Mouse (Mus musculus): ENCODE data around the gene Ube2a.
A peak's percentile ranks its signal among the peaks of the same experiment; 100 is the strongest.

Ube2a gene

DNA sequence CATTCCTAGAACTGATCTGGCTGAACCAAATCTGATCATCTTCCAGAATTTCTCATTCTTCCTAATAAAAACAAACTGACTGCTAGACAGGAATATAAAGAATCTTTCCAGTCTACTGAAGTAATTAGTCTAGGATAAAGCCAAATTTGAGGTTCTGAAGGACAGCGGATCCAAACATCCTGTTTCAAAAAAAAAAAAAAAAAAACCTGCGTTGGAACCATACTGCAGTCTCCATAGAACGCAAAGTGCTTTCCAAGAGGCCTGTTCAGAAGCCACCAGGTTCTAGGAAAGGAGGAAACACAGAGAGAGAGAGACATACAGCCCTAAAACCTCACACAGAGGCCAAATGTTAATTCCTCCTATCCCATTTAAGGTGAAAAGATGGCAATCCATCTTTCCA, 28.0 kb downstream of the Ube2a start:
- DNase-seq (ENCODE audit: low spot score in 2 of 2) = no peak

DNA sequence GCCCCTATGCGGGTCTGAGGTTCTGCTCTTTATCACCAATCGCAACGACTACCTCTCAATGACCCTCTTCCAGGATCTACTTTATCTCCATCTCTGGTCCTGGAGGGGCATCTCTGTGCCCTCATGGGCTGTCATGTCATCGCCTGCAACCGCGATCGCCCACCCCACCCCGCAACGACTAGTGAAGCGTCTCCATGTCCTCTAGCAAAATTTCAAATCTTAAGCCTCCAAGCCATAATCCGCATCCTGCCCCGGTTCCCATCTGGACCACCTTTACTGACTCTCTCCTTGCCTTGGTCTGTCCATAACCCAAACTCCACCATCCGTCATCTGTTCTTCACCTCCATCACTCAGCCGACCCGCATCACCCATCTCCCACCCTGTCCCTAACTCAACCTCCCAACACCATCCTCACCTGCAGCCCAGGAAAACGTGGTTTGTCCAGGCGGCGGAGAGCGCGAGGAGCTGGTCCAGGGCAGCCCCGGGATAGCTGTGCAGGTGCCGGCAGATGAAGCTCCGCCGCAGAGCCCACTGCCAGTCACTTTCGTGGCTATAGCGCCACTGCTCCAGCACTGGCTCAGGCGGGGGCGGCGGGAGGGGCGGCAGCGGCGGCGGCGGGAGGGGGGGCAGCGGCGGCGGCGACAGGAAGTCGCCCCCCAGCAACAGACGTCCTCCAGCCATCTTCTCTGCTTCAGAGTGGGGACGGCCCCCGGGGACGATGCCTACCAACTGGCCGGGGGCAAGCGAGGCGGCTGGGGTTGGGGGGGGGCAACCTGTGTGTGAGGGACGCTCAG, 28.8 kb downstream of the Ube2a start, which contains the start of gene Nkrf:
Gene Nkrf, minus strand, starts transcription at position 579 of the 794 bp plus-strand sequence.
- DNase-seq (ENCODE audit: low spot score in 2 of 2) = peak; percentile 14 to 28

DNA sequence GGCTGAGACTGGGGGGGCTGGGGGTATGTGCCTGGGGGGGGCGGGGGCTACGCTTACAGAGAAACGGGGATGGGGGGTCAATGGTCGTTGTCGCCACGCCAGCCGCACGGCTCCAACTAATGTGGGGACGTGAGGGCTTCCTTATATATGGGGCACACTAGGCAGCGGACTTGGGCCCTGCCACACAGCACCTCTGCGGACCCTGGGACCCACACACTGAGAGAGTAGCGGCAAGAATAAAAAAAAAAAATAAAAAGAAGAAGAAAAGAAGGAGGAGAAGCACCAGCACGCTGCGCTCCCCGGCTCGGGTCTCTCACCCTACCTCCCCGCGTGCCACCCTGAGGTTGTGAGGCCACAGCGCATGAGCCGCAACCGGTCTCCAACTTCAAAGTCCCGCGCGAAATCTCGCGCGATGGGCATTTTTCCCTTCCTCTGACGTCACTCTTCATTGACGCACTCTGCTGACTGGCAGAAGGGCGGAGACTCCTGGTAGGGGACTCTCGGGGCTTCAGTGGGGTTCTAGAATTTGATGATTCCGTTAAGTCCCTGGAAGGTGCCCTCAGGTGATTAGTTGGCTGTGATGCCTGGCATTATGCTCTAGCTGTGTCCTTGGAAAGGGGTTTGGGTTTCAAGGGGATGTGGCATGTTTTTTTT, 29.5 kb downstream of the Ube2a start:
- peak; percentile 90 to 92 for DNase-seq (ENCODE audit: low spot score in 2 of 2)

DNA sequence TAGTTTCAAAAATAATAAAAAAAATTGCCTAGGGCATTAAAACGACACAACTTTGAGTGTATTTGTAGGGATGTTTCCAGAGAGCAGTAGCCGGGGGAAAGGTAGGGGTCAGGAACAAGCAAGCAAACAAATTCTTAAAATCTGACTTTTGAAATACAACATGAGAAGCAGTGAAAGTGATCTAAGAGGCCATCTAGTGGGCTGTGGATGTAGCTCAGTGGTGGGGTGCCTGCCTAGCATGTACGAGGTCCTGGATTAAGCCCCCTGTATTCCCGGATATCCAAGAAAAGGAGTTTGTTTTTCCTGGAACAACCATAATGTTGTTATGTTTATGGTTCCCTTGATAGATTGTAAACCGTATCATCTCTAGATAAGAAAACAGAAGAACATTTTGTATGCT, 32.8 kb downstream of the Ube2a start:
- DNase-seq (ENCODE audit: low spot score in 2 of 2) = no peak

DNA sequence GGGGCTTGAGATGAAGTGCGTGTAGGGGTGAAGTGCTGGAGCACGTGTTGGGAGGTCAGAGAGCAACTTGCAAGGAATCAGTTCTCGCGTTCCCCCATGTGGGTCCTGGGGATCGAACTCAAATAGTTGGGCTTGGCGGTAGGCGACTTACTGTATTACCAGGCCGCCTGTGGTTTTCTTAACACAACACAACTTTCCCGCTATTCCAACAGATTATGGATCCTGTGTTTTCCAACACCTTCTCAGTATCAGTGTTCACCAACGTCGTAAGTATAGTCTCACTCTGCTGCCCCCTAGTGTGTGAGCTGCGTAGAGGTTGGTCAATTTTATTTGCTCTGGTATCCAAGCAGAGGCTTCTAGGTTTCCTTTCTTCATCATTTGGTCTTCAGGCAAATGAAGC, 37.6 kb downstream of the Ube2a start:
- DNase-seq (ENCODE audit: low spot score in 2 of 2) = peak in 1 of 2 experiments; percentile 25

DNA sequence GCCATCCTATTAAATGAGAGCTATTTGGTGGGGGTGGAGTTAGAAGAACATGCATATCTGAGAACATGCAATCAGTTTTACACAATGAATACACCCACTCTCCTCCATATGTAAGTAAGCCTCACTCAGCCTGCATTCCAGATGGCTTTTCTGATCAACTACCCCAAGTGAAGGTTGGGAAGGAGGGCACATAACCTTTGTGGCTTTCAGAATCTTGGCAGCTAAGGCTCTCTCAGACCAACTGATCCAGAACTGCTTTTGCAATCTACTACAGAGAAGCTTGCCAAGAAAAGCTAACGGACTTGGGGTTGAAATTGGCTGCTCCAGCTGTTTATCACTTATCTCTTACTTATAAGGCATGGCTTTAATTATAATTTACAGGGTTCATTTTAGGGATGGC, 44.0 kb downstream of the Ube2a start:
- no peak for DNase-seq (ENCODE audit: low spot score in 2 of 2)

DNA sequence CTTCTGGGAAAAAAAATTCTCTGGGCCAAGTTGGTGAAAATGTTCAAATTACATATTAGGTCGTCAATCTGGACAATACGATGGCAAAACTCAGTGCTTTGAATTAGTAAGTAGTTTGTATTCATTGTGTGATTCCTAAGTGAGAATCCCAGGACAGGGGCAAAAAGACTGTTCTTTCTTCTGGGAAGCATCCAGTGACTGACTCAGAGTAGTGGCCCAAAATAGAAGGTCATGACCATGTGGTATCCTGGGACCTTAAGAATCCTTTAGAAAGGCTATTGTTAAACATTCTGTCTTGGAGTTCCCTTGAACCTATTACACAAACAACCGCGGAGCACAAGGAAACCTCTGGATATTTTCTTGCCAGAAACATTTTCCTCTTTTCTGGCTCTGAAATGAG, 47.6 kb downstream of the Ube2a start:
- DNase-seq (ENCODE audit: low spot score in 2 of 2) = no peak

DNA sequence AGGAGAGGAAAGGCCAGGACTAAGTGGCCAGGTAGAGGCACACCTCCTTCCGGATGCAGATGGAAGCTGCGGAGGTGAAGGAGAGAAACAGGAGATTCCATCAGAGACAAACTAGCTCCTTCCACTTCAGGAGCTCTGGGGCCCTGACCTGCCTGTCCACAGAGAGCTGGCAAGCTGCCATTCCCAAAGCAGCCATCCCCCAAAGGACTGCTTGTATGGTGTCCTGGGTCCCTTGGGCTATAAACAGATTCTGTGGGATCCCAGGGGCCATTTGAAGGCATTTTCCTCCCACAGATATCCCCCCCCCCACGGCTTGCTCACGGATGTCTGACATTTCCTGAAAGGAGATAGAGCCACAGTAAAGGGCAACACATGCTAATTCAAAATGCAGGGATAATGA, 55.1 kb downstream of the Ube2a start:
- no peak for DNase-seq (ENCODE audit: low spot score in 2 of 2)

DNA sequence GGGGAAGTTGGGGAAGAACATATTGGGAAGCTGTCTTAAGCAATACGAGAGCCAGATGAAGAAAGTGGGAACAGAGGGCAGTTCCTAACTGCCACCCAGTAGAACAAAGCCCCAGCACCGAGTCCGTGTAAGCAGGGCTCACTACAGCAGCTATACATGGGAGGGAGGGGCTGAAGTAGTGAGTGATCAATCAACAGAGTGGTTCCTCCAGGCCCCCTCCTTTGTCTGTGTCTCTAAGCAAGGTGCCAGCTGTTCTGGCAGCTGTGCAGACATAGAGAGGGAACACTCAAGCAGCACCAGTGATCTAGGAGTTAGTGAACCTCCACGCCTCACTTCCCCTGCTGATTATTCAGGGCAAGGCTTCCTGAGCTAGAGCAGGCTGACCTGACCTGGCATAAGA, 56.0 kb downstream of the Ube2a start:
- no peak for DNase-seq (ENCODE audit: low spot score in 2 of 2)

DNA sequence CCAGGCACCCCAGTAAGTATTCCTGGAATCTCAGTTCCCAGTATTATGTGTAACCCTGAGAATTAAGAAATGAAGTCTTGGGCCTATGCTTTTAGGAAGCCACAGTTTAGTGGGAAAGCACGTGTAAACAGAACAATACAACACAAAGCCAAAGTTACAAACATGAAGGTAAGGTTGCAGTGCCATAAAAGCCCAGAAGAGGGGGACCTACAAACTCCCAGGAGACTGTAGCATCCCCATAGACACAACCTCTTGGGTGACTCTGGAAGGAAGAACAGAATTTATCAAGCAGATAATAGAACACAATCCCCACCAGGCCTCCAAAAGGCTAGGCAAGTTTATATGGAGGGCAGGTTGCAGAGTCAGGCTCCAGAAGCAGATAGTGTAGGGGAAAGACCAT, 56.9 kb downstream of the Ube2a start:
- DNase-seq (ENCODE audit: low spot score in 2 of 2) = no peak

All from frontal cortex, postnatal 14 days (tissue).